Mouse (Mus musculus) yolk sac, embryonic 10.5 days (tissue): ENCODE data around the gene Canx.
A peak's percentile ranks its signal among the peaks of the same experiment; 100 is the strongest.
"Not testable (repeated sequence)": the region's sequence is repeated elsewhere in the genome, so short reads cannot be mapped to it uniquely, and the experiment has no call there.

Experiments used
- DNase-seq: peaks from one replicate; pipeline ENCODE4 v3.0.0-alpha.2; 2017; ENCODE audit warnings: low spot score

Gene Canx

DNA sequence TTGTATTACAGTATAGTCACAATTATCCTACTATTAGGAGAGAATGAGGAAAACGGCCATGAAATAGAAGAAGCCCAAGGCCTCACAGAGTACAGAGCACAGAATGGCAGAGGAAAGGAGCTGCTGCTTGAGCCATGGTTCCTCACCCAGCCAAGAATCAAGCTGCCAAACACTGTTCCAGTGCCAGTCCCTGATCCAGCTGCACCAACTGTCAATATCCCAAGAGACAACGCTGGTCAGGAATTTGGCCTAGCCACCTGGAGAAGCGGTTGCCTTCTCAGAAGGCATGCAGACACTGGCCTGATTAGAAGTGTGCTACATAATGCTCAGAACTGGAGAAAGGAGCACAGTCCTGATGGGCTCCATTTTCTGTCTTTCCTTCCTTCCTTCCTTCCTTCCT lies 7.7 kb upstream of the Canx start:
- no peak for DNase-seq

DNA sequence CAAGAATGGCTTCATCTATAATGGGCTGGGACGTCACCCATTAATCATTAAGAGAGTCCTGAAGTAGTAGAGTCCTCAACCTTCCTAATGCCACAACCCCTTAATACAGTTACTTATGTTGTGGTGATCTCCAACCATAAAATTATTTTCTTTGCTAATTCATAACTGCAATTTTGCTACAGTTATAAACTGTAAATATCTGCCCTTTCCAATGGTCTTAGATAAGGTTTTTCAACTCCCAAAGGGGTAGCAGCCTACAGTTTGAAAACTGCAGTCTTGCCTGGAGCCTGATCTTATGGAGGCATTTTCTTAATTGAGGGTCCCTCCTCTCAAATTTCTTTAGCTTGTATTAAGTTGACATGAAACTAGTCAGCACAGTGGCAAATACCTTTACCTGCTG lies 3.9 kb upstream of the Canx start:
- DNase-seq: no peak

DNA sequence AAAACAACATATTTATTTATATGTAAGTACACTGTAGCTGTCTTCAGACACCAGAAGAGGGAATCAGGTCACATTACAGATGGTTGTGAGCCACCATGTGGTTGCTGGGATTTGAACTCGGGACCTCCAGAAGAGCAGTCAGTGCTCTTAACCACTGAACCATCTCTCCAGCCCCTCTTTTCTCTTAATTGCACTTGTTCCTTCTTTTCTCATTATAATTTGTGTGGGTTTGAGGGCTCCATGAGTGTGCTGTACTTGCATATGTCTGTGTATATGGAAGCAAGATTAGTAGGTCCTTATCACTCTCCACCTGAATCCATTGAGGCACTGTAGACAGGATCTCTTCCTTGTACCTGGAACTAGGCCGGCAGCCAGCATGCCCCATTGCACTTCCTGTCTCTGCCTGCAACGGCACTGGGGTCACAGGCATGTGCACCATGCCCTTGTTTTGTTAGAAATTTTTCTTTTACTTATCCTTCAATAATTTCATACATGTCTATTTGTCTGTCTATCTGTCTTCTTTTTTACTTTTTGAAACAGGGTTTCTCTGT lies 2.7 kb upstream of the Canx start:
- DNase-seq: no peak

DNA sequence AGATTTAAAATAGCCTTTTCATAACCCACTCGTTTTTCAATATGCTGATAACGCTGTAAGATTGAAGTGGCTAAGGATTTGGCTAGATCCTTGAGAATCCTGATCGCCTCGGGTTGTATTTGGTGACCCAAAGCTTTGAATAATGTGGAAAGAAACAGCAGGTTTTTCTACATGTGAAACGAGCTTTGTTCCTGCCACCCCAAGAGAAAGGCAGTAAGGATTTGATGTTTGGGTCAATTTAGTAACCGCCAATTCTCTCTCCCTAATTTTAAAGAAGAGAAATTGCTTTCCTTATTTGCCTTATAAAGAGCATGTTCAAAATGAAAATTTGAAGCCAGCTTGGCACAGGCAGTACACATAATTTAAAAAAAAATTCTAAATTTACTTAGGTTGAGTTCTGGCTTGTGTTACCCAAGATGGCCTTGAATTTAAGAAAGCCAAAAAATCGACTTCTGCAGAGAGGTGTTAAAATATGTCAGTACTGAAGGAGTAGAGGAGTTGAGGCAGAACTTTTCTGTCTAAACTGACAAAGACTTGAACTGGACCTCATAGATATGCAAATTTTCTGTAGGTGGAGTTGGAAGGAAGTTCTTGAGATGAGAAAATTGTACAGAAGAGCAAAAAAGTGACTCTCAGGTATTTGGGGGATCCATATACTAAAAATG lies 961 bp upstream of the Canx start:
- no peak for DNase-seq

DNA sequence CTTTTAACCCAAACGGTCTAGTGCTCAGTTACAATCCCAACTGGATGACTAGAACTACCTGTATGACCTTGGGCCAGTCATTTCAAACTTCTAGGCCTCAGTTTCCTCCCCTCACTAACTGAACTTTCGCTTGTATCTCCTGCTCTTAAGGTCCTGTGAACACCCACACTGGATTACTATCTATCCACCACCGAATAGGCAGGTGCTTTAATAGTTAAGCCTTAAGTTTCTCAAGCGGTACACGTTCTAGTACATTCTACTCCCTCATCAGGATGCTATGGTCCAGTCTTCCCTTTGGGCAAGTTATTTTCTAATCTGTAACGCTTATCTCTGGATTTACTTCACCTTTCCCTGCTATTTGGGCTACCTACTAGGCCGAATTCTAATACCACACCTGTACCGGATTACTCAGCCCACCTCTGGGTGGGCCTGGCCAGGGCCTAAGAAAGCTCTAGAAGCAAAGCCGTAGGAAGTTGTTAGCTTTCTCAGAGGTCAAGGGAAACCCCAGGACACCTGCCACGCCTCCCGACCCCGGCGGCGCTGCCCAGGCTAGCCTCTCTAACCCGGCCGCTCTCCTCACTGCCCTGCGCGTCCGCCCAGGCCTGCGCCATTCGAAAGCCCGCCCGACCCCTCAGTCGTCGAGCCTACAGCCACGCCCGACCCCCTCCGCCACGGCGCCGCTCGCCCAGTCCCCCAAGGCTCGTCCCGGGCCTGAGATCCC lies 562 bp downstream of the Canx start:
- DNase-seq: no peak

DNA sequence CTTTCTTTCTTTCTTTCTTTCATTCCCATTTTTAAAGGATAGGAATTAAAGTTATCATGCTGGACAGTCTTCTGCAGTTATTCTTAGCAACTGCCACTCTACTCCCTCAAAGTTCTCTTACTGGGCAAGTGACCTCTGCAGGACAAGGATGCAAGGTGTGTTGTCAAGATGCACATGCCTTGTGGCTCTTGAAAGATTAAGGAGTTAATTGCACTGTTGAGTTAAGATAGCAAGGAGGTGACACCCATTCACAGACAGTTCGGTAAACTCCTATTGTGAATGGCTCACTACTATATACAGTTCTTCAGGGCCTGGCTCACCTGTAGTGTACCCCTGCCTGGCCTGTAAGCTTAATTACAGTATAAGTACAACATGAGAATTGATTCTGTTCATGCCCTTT lies 1.6 kb downstream of the Canx start:
- peak; percentile 9 for DNase-seq

DNA sequence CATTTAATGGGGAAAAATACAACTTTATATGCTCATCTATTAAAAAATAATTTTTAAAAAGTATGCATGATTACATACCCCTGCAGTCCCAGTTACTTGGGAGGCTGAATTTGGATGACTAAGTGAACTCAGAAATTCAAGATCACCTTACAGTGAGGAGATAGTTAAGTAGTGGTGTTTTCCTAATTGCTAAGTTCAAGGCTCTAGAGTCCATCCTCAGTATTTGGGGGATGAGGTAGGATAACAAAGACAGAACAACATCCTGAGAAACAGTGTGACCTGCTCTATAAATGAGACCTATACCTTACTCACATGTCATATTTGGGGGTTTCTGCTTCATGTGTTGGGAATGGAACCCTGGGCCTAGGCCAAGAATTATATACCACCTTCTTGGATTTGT lies 3.1 kb downstream of the Canx start:
- DNase-seq: no peak

DNA sequence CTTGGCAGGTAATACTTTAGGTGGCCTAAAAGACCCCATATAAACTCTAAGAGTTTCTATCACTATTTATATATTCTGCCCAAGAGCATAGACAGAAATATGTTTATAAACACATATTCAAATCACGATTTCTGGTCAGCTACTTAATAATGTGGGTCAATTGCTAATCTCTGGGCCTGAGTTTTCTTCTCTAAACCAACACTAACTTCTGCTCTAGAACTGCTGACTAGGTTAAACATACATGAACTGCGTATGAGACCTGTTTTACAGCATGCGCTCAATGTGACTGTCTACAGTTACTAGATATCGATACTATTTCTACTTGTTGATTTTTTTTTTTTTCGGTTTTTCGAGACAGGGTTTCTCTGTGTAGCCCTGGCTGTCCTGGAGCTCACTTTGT lies 4.2 kb downstream of the Canx start:
- DNase-seq: no peak

DNA sequence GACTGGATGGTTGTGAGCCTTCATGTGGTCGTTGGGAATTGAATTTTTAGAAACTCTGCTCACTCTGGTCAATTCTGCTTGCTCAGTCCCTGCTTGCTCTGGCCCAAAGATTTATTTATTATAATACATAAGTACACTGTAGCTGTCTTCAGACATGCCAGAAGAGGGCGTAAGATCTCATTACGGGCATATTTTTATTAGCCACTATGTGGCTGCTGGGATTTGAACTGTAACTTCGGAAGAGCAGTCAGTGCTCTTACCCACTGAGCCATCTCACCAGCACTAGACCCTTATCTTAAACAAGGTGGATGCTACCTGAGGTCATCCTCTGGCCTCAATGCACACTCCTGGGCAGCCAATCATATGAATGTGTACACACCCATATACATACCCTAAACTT lies 6.1 kb downstream of the Canx start:
- not testable (repeated sequence) for DNase-seq

DNA sequence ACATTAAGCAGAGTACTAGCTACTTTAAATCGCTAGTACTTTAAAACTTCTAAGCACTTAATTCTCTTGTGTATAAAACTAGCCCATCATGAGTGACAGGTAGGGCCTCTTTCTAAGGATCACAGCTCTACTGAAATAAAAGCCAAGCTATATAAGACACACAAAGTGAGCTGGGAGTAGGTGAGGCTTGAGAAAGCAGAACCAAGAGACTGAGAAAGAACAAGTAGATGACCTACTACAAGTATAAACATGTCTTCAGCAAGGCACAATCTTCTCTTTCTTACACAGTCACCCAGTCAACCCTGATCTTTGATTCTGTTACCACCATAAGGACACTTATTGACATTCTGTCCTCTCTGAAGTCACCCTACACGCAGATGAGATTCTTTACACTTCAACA lies 12.7 kb downstream of the Canx start:
- DNase-seq: no peak

DNA sequence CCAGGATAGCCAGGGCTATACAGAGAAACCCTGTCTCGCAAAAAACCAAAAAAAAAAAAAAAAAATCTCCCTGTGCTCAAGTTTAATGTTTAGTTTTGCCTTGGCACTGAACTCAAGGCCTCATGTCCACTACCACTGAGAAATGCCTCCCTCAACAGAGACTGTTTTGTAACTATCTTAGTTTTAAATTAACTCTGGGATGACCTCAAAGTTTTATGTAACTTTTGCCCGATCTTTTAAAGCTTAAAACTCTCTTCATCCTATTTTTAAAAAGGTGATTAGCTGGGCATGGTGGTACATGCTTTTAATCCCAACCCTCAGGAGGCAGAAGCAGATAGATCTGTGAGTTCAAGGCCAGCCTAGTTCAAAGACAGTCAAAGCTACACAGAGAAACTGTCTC lies 22.1 kb downstream of the Canx start:
- DNase-seq: no peak

DNA sequence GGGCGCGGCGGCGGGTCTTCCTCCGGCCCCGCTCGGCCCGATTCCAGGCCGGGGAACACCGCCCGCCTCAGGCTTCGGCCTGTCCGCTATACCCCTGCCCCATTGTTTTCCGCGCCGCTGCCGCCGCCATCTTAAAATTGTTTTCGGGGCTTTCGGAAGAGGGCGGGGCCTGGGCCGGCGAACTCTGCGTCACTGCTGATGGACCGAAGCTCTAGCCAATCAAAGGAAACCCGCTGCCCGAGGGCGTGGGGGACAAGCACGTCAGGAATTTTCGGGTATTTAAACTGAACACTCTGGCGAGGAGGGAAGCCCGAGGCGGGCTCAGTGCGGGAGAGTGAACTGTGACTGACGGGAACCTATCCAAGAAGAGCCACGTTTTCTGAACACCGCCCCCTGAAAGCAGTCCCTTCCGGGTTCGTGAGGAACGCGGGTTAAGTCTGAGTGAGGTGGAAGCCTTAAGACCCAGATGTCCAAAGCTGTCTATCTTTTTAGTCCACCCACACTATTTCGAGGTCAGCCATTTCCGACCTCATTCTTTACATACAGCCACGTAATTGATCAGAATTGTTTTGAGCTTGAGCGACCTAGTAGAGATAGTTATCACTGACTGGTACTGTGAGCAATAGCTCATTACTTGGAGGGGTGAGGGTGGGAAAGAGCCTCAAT lies 33.1 kb downstream of the Canx start, which contains the start of gene Maml1:
Gene Maml1 (minus strand): TSS at position 122 of the 666 bp plus-strand sequence.
- DNase-seq: peak; percentile 98

DNA sequence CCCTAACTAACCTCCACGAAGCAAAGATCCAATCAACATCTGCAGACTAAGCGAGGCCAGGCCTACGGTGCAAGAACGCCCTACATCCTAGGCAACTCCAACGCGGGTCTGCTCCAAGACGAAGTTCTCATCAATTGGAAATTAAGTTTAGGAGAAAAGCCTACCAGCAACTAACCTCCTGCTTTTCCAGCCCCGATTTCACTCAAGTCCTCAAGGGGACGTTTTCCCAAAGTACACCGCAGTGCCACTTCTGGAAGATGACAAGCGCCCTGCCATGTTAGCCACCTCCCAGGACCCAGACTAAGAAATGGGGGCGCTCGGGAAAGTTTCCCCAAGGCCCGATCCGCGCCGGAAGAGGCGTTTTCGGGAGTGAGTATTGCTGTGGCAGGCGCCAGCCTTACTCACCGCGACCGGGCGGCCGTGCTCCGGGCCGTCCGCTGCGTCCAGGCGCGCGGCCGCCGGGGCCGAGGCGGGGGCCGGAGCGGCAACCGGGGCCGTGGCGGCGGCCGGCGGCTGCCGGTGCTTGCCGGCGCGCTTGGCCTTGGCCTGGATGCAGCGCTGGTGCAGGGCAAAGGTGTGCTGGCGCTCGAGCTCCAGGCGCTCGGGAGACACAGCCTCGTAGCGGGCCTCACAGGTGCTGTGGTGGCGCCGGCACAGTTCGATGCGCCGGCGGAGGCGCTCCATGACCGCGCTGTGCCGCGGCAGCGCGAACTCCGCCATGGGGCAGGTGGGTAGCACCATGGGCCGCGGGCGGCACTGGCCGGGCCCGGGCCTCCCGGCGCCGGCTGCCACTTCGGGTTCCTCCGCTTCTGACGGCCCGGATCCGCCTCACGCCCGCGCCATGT lies 33.9 kb downstream of the Canx start:
- DNase-seq: peak; percentile 71

DNA sequence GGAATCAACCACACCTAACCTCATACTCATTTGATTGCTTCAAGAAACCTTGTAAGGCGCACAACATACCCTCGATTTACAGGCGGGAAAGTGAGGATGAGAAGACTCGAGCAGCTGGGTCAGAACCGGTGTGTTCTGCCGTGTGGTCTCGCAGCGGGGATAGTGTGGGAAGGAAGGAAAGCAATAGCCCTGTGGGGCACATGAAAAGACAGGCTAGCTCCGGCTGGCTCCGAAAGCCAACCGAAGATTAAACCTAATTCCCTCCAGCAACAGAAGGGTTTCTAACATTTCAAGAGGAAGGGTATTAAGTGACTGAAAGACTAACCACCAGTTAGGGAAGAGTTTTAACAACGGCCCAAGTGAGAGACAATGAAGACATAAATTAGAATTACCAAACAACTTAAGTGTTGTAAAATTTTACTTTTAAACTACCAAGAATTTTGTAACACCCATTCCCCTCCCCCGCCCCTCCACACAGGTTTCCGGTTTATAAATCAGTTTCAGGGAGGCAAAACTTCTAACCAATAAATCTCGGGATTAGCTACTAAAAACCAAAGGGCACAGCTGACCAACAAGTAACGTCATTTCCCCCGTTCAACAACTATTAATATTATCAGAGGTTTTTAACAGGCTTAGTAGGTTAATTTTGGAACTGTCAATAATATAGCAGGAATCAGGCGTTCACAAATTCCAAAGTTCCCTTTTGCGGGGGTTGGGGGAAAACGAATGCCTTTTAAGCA lies 34.8 kb downstream of the Canx start:
- DNase-seq: peak; percentile 17

DNA sequence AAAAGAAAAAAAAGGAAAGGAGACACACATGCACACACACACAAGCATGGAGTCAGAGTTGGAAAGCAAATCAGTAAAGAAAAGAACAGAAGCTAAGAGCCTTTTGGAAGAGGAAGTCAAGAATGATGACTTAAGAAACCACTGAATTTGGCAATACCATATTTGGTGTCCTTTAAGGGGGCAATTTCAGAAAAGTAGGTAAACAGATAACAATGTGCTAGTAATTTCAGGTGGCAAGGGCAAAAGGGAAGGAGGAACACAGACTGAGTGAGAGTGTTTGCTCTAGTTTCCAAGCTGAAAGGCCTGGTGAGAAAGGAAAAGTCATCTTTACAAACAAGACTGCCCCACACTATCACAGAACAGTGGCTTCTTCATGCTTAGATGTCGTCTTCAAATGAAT lies 39.0 kb downstream of the Canx start:
- DNase-seq: no peak

DNA sequence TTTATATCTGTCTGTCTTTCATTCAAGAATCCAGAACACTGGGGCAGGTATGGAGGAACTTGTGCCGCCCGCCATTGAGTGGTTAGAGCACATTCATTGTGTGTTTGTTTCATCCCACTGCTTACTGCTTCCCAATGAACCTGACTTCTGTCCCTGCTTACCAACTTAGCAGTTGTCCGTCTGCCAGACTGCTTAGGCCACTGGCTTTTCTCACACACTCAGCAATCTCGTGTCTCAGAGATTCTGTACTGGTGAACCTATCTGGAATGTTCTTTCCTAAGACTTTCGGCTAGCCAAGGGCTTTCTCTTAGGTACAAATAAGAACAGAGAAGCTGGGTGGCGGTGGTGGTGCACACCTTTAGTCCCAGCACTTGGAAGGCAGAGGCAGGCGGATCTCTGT lies 39.8 kb downstream of the Canx start:
- DNase-seq: no peak

DNA sequence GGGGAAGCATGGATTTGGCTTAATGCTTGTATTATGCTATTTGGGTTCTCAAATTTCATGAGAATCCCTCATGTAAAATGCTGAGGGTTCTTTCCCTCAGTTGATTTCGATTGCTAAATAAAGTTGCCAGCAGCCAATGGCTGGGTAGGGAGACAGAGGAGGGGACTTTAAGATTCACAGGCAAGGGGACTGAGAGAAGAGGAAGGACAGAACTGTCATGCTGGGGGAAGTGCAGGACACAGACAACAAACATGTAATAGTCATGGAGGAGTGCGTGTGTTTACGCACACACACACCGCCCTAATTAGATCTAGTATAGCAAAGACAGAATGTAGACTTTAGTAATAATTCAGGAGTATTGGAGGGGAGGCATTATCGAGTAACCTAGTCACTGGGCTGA lies 40.2 kb downstream of the Canx start:
- no peak for DNase-seq

DNA sequence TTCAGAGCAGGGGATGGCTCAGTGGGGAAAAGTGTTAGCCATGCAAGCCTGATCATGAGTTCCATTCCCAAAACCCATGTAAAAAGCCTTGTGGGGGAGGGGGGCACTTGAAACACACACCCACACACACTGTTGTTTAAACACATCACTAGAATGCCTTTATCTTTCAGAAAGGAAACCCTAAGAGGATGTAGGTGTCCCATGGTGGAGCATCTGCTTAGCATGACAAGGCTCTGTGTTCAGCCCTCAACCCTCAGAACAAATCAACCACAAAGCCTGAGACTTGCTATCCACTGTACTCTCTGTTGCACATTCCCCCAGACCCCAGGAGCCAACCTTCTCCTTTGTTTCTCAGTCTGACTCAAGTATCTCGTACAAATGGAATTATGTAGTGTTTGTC lies 45.4 kb downstream of the Canx start:
- DNase-seq: no peak

DNA sequence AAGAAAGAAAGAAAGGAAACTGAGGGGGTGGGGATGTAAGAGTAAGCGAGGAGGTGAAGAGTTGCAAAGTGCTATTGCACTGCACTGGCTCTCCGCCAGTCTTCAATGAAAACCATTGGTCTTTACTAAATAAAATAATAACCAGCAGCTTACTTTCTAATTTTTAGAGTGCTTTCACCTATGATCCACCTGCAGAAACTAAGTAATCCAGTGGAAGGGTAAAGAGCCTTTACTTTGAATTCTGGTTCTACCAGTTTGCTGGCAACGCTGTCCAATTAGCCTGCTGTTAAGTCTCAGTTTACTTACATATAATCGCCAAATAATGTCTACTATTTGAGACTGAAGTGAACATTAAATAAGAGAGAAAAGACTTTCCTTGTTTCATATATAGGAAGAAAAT lies 46.5 kb downstream of the Canx start:
- no peak for DNase-seq

DNA sequence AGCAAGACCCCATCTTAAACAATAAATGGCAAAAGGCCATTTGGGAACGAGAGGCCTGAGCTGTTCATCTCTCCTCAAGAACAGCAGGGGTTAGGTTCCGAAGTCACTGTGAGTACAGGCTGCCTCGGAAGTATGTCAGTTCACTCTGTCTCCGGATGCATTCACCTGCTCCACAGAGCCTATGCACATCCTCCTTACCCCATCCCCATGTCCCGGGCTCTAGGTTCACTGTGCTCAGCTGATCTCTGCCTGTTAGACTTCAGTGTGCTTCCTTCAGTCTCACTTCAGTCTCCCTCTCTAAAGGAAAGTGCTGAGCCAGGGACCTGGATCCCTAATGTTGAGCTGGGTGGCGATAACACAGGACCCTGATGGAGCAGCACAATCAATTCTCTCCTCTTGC lies 47.8 kb downstream of the Canx start:
- DNase-seq: no peak

DNA sequence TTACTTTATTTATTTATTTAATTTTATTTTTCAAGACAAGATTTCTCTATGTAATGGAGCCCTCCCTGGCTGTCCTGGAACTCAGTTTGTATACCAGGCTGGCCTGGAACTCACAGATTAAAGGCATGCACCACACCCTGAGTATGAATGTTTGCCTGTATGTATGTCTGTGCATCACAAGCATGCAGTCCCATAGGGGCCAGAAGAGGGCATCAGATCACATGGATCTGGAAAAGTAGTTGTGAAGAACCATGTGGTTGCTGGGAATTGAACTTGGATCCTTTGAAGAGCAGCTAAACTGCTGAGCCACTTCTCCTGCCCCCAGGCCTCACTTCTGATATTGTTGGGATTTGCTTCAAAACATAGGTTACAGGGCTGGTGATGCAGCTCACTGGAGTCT lies 48.4 kb downstream of the Canx start:
- no peak for DNase-seq
